In genomic region chr1:157253600-157254490, GRCm38 (mm10) we compare ENCODE assay signal across 12 mouse cellular contexts.
DNase-seq lines count a peak whose midpoint lies in the region; ATAC-seq and TF ChIP-seq lines count a peak whose summit lies in the region.
"Had no signal": no experiment of that assay in that cellular context is flagged by ENCODE, and none has a peak within 500 bp of the region (broad histone marks: within the 10 kb centered on the region; RNA-seq: fewer than 3 reads in every experiment).

No protein-coding gene starts in this region.

- H3K4me2 ChIP-seq in hindbrain, embryonic 13.5 days = no peak overlapping the region
- H3K4me2 ChIP-seq in forebrain, embryonic 16.5 days (ENCODE audit: low read length) = no peak overlapping the region
- H3K4me2 ChIP-seq in kidney, postnatal 0 days (ENCODE audit: low read length) = peak overlapping the region; percentile 37
- H3K4me2 ChIP-seq in heart, embryonic 11.5 days = no peak overlapping the region
- H3K4me2 ChIP-seq: lung, embryonic 14.5 days had no signal

- DNase-seq in hindbrain, embryonic 10.5 days (ENCODE audit: low spot score) = no peak
- peak; percentile 46 for DNase-seq in ES-CJ7 (ENCODE audit: low read depth, low spot score)
- DNase-seq in kidney, postnatal 0 days (ENCODE audit: low spot score) = peak; percentile 21
- no peak for DNase-seq in right cerebral cortex, adult 18-20 months
- no peak for DNase-seq in lung, postnatal 36 days
- DNase-seq: heart, postnatal 36 days; lung, embryonic 14.5 days had no signal

- ATAC-seq in hindbrain, embryonic 13.5 days (ENCODE audit: low FRiP score) = no peak
- peak; percentile 56 for ATAC-seq in forebrain, embryonic 16.5 days
- ATAC-seq in kidney, postnatal 0 days (replicated peaks; ENCODE audit: low FRiP score, low read depth) = no peak
- no peak for ATAC-seq in heart, embryonic 11.5 days (replicated peaks; ENCODE audit: insufficient number of reproducible peaks, low FRiP score, low TSS enrichment)
- ATAC-seq: CD4-positive, CD25-positive, alpha-beta regulatory T cell, adult 4 months had no signal

- H3K27me3 ChIP-seq in hindbrain, embryonic 13.5 days = no peaks in the 10 kb centered on the region
- H3K27me3 ChIP-seq in hindbrain, embryonic 10.5 days (ENCODE audit: insufficient read depth, poor library complexity, severe bottlenecking) = no peaks in the 10 kb centered on the region
- no peaks in the 10 kb centered on the region for H3K27me3 ChIP-seq in forebrain, embryonic 16.5 days (replicated peaks; ENCODE audit: control insufficient read depth, insufficient read depth, low read length)
- H3K27me3 ChIP-seq in kidney, postnatal 0 days (ENCODE audit: insufficient read depth, low read length) = no peaks in the 10 kb centered on the region
- no peaks in the 10 kb centered on the region for H3K27me3 ChIP-seq in heart, embryonic 11.5 days (ENCODE audit: control insufficient read depth, insufficient read depth, low read length)

- H3K27ac ChIP-seq in hindbrain, embryonic 13.5 days = peak overlapping the region; percentile 40; the same call in 1 of the 2 replicates
- no peak overlapping the region for H3K27ac ChIP-seq in hindbrain, embryonic 10.5 days
- H3K27ac ChIP-seq in forebrain, embryonic 16.5 days (ENCODE audit: low read length) = no peak overlapping the region; the same call in 1 of the 2 replicates
- peak overlapping the region; percentile 28; the same call in 1 of the 2 replicates for H3K27ac ChIP-seq in kidney, postnatal 0 days
- no peak overlapping the region for H3K27ac ChIP-seq in heart, embryonic 11.5 days (ENCODE audit: low read depth, low read length)
- H3K27ac ChIP-seq: left cerebral cortex, adult 2 months had no signal

- 63% methylated on average over 9 of the region's 9 CpGs for WGBS in hindbrain, embryonic 13.5 days
- 77% methylated on average over 9 of the region's 9 CpGs for WGBS in hindbrain, embryonic 10.5 days
- WGBS in forebrain, embryonic 16.5 days = 50% methylated on average over 9 of the region's 9 CpGs
- 42% methylated on average over 9 of the region's 9 CpGs for WGBS in kidney, postnatal 0 days
- WGBS in heart, embryonic 11.5 days (ENCODE audit: insufficient replicate concordance) = 70% methylated on average over 9 of the region's 9 CpGs

- H3K9me3 ChIP-seq in hindbrain, embryonic 13.5 days = no peaks in the 10 kb centered on the region
- no peaks in the 10 kb centered on the region for H3K9me3 ChIP-seq in hindbrain, embryonic 10.5 days
- H3K9me3 ChIP-seq in forebrain, embryonic 16.5 days (ENCODE audit: control insufficient read depth, low read length) = no peaks in the 10 kb centered on the region
- H3K9me3 ChIP-seq in kidney, postnatal 0 days (replicated peaks; ENCODE audit: low read length) = no peaks in the 10 kb centered on the region
- H3K9me3 ChIP-seq in heart, embryonic 11.5 days (replicated peaks; ENCODE audit: control insufficient read depth, low read length) = no peaks in the 10 kb centered on the region

- H3K4me1 ChIP-seq in hindbrain, embryonic 13.5 days (replicated peaks) = peaks cover 9% of the 10 kb centered on the region; the same call in 1 of the 2 replicates
- H3K4me1 ChIP-seq in hindbrain, embryonic 10.5 days (replicated peaks) = peaks cover 15% of the 10 kb centered on the region
- peaks cover 16% of the 10 kb centered on the region for H3K4me1 ChIP-seq in forebrain, embryonic 16.5 days (replicated peaks; ENCODE audit: control insufficient read depth, insufficient read depth, low read length)
- no peaks in the 10 kb centered on the region for H3K4me1 ChIP-seq in kidney, postnatal 0 days (replicated peaks; ENCODE audit: insufficient read depth, low read length)
- no peaks in the 10 kb centered on the region for H3K4me1 ChIP-seq in heart, embryonic 11.5 days (ENCODE audit: control insufficient read depth, insufficient read depth, low read length)

- H3K4me3 ChIP-seq in hindbrain, embryonic 13.5 days = no peak overlapping the region
- H3K4me3 ChIP-seq in hindbrain, embryonic 10.5 days = no peak overlapping the region
- H3K4me3 ChIP-seq in forebrain, embryonic 16.5 days (replicated peaks; ENCODE audit: low read length) = no peak overlapping the region
- no peak overlapping the region for H3K4me3 ChIP-seq in kidney, postnatal 0 days (replicated peaks; ENCODE audit: low read depth, low read length)
- no peak overlapping the region for H3K4me3 ChIP-seq in heart, embryonic 11.5 days (ENCODE audit: low read depth, low read length)
- H3K4me3 ChIP-seq: left cerebral cortex, adult 2 months had no signal

- H3K36me3 ChIP-seq in hindbrain, embryonic 13.5 days = no peaks in the 10 kb centered on the region
- no peaks in the 10 kb centered on the region for H3K36me3 ChIP-seq in hindbrain, embryonic 10.5 days
- H3K36me3 ChIP-seq in forebrain, embryonic 16.5 days (ENCODE audit: control insufficient read depth, insufficient read depth) = no peaks in the 10 kb centered on the region
- no peaks in the 10 kb centered on the region for H3K36me3 ChIP-seq in kidney, postnatal 0 days (ENCODE audit: insufficient read depth, low read length)
- H3K36me3 ChIP-seq in heart, embryonic 11.5 days (ENCODE audit: control insufficient read depth, insufficient read depth, low read length) = no peaks in the 10 kb centered on the region

- no peak overlapping the region for H3K9ac ChIP-seq in hindbrain, embryonic 13.5 days
- no peak overlapping the region for H3K9ac ChIP-seq in forebrain, embryonic 16.5 days (replicated peaks; ENCODE audit: low read depth, low read length)
- no peak overlapping the region for H3K9ac ChIP-seq in kidney, postnatal 0 days (ENCODE audit: low read depth, low read length)
- no peak overlapping the region for H3K9ac ChIP-seq in heart, embryonic 11.5 days (ENCODE audit: low read depth, low read length)
- H3K9ac ChIP-seq: lung, embryonic 14.5 days had no signal

- TF ChIP-seq CTCF in kidney, postnatal 0 days (IDR thresholded peaks at IDR 0.05; ENCODE audit: low read depth) = peak; percentile 30; the same call in 1 of the 2 replicates

Comparison
In these comparisons a context has a peak if more than half of its experiments do, and no peak if none do; other contexts are left out.
1. H3K27ac ChIP-seq: peak in hindbrain, embryonic 13.5 days (single experiment) and kidney, postnatal 0 days (single experiment); none in hindbrain, embryonic 10.5 days (single experiment), forebrain, embryonic 16.5 days (single experiment) and heart, embryonic 11.5 days (single experiment).
2. DNase-seq: peak in ES-CJ7 (single experiment) and kidney, postnatal 0 days (single experiment); none in hindbrain, embryonic 10.5 days (single experiment), right cerebral cortex, adult 18-20 months (single experiment) and lung, postnatal 36 days (single experiment).